Mouse (Mus musculus) hindbrain, embryonic 12.5 days (tissue): ENCODE data around the gene C2cd2. TPM values are rescaled to one million over a fixed set of nuclear protein-coding genes. Genes with fewer than 3 reads are reported as not detected.

Experiments
- ATAC-seq: fragments of 200-750 bp; cut with Nextera tagmentation; 2 replicates; pipeline ENCODE4 v1.8.0; 2017; ENCODE audit warnings: moderate TSS enrichment; ENCODE audit not compliant: low FRiP score
- H3K27ac ChIP-seq: fragments of 300-500 bp; sonication (generic); 2 replicates; pipeline ENCODE4 v1.5.1; 2016; ENCODE audit warnings: mild to moderate bottlenecking
- H3K27me3 ChIP-seq: fragments of 300-500 bp; sonication (generic); 2 replicates; pipeline ENCODE4 v1.6.1; 2016; ENCODE audit warnings: mild to moderate bottlenecking
- H3K36me3 ChIP-seq: fragments of 300-500 bp; sonication (generic); 2 replicates; pipeline ENCODE4 v1.6.1; 2016; ENCODE audit warnings: mild to moderate bottlenecking
- H3K4me1 ChIP-seq: fragments of 300-500 bp; sonication (generic); 2 replicates; pipeline ENCODE4 v1.6.1; 2016
- H3K4me2 ChIP-seq: fragments of 300-500 bp; sonication (generic); replicated peaks from 2 replicates; pipeline ENCODE4 v1.6.1; 2016; ENCODE audit warnings: mild to moderate bottlenecking
- H3K4me3 ChIP-seq: fragments of 300-500 bp; sonication (generic); 2 replicates; pipeline ENCODE4 v1.5.1; 2016; ENCODE audit warnings: mild to moderate bottlenecking
- H3K9ac ChIP-seq: fragments of 300-500 bp; sonication (generic); 2 replicates; pipeline ENCODE4 v1.6.1; 2016; ENCODE audit warnings: mild to moderate bottlenecking, moderate library complexity
- H3K9me3 ChIP-seq: fragments of 300-500 bp; sonication (generic); replicated peaks from 2 replicates; pipeline ENCODE4 v1.6.1; 2016; ENCODE audit warnings: mild to moderate bottlenecking
- WGBS: fragments of 180-500 bp; shearing (Covaris S2); methylation state at CpG from one replicate; pipeline ENCODE4 v1.1.7; 2016; 5-methylcytosine and 5-hydroxymethylcytosine counted together
- polyA plus RNA-seq: library from polyadenylated mRNA; unstranded; fragments of >200 nt; fragmentation: Nextera tagmentation; extraction: Ambion mirVana; gene quantifications from 2 replicates; pipeline ENCODE4 v1.2.1, GENCODE M21; 2016

Gene C2cd2
- polyA plus RNA-seq, 1 experiment from 2014 or later, result 20.4 TPM

DNA sequence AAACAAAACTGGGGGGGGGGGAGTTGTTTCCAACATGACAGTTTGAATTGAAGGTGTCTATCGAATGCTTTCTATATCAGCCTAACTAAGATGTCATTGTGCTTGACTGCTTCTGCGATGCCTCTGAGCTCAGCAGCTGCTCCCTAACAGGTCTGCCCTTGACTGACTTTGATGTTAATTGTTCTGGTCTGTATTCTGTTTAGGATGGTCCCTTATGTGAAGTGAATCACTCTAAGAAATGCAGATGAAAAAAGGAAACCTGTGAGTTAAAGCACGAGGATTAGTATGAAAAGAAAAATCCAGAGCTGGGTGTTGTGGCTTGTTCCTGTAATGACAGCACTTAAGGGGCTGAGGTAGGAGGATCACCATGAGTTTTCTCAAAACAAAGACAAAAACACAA is 26.6 kb downstream of the C2cd2 start:
- Histone ChIP-seq H3K4me1 (no peaks in the 10 kb centered on the region), H3K4me3 (no peak overlapping the region), H3K4me2 (no peak overlapping the region), H3K9me3 (no peaks in the 10 kb centered on the region), H3K9ac (no peak overlapping the region), H3K36me3 (no peaks in the 10 kb centered on the region), H3K27me3 (no peaks in the 10 kb centered on the region), H3K27ac (no peak overlapping the region)
- ATAC-seq, result no peak
- 82% methylated on average over 3 of the region's 3 CpGs for WGBS

DNA sequence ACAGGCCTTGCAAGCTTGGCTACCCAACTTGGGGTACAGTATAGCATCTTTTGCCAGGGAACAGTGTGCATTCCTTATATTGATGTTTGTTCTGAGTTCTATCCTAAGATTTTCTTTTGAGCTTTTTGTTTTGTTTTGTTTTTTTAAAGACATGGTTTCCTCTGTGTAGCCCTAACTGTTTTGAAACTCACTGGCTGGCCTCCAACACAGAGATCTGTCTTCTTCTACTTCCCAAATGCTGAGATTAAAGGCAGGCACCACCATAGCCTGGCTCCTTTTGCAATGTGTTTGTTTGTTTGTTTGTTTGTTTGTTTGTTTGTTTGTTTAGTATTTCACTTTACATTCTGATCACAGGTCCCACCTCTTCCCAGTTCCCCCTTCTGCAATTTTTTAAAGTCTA is 32.2 kb downstream of the C2cd2 start:
- no peak for ATAC-seq
- no peaks in the 10 kb centered on the region for H3K4me1 ChIP-seq
- H3K36me3 ChIP-seq, result no peaks in the 10 kb centered on the region
- H3K4me3 ChIP-seq, result no peak overlapping the region
- H3K9me3 ChIP-seq, result no peaks in the 10 kb centered on the region
- no peak overlapping the region for H3K27ac ChIP-seq
- no peak overlapping the region for H3K4me2 ChIP-seq
- no peak overlapping the region for H3K9ac ChIP-seq
- no peaks in the 10 kb centered on the region for H3K27me3 ChIP-seq

DNA sequence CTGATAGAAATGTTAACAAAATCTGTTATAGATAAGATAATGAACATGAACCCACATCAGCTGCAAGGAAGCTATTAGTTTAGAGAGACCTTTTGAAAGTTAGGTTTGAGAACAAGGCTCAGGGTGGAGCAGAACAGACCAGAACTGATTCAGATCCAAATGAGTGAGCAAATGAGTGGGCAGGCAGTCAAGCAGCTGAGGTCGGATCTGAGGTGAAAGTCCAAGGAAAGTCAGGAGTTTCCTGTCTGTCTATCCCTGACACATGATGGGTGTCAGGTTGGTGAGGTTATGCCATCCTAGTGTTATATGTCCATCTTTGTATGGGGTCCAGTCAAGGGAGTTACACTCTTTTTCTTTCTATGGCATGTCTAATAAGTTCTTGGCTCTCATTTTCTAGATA is 32.9 kb downstream of the C2cd2 start:
- H3K36me3 ChIP-seq, result no peaks in the 10 kb centered on the region
- ATAC-seq, result no peak
- WGBS, result 73% methylated on average over 1 of the region's 1 CpGs
- no peak overlapping the region for H3K27ac ChIP-seq
- H3K27me3 ChIP-seq, result no peaks in the 10 kb centered on the region
- H3K4me3 ChIP-seq, result no peak overlapping the region
- no peaks in the 10 kb centered on the region for H3K4me1 ChIP-seq
- H3K4me2 ChIP-seq, result no peak overlapping the region
- H3K9me3 ChIP-seq, result no peaks in the 10 kb centered on the region
- H3K9ac ChIP-seq, result no peak overlapping the region

DNA sequence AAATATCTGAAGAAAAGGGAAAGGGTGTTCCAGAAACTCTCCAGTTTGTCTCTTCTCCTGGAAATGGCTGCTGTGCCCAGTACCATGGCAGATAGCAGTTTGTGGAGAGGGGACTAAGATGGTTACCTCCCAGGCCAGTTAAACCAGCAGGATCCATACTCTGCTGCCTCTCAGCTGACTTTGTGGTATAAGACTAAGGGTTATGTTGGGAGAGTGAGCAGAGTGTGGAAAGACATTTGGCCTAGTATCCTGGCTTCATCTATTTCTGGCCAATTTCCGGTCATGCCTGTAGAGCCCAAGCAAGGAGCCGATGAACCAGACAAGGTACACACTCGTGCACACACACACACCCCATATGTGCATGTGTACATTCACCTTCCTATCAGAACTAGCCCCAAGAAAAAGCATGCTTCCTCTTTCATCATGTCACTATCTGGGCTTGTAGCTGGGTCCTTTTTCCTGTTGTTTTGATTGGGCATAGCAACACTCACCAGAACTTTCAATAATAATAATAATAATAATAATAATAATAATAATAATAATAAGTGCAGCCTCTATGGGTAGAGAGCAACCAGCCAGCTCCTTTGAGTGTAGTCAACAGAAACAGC is 35.0 kb downstream of the C2cd2 start:
- ATAC-seq, result no peak
- H3K4me2 ChIP-seq, result no peak overlapping the region
- no peak overlapping the region for H3K9ac ChIP-seq
- H3K27me3 ChIP-seq, result 0 out of 2 replicates have a peak, but pooled peaks cover 3% of the 10 kb centered on the region
- no peaks in the 10 kb centered on the region for H3K9me3 ChIP-seq
- no peaks in the 10 kb centered on the region for H3K36me3 ChIP-seq
- 86% methylated on average over 3 of the region's 3 CpGs for WGBS
- no peak overlapping the region for H3K4me3 ChIP-seq
- no peak overlapping the region for H3K27ac ChIP-seq
- H3K4me1 ChIP-seq, result no peaks in the 10 kb centered on the region

DNA sequence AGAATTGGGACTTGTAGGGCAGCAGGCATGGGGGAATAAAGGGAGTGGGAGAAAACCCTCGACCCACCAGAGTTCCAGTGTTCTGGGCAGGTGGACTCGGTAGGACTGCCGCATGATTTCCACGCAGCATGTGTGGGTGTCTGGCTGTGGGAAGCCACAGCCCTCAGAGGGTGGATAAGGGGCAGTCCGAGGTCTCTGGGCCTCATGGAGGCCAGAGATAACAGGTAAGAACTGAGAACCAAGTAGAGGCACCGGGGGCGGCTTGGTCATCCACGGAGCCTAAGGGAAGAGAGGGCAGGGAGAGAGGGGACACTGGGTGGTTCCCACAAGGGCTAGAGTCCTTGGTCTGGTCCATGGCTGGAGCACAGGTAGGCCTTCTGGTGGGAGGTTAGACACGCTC is 36.0 kb downstream of the C2cd2 start:
- H3K36me3 ChIP-seq, result no peaks in the 10 kb centered on the region
- 86% methylated on average over 9 of the region's 9 CpGs for WGBS
- ATAC-seq, result no peak
- 0 out of 2 replicates have a peak, but pooled peaks cover 3% of the 10 kb centered on the region for H3K27me3 ChIP-seq
- H3K4me1 ChIP-seq, result peaks cover 3% of the 10 kb centered on the region
- H3K9ac ChIP-seq, result no peak overlapping the region
- no peak overlapping the region for H3K4me3 ChIP-seq
- H3K27ac ChIP-seq, result no peak overlapping the region
- H3K4me2 ChIP-seq, result no peak overlapping the region
- no peaks in the 10 kb centered on the region for H3K9me3 ChIP-seq

DNA sequence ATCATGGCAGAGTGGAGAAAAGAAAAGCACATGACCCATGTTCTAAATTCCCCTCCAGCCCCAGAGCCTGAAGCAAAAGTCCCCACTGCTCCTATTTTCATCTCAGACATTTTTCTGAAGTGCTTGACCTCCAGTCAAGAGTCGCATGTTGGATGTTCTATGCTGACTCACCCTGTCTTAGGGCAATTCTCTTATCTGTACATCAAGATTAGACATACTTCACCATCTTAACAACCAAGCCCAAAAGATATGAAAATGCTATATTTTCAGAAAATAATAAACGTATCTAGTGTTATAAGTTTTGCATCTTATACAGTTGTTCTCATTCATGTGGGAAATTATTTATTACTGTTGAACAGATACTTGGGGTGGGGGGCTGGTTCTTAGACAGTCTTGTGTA is 36.6 kb downstream of the C2cd2 start:
- Histone ChIP-seq H3K9ac (no peak overlapping the region), H3K4me1 (peaks cover 8% of the 10 kb centered on the region), H3K4me2 (no peak overlapping the region), H3K9me3 (no peaks in the 10 kb centered on the region), H3K27me3 (0 out of 2 replicates have a peak, but pooled peaks cover 3% of the 10 kb centered on the region), H3K27ac (no peak overlapping the region), H3K4me3 (no peak overlapping the region), H3K36me3 (no peaks in the 10 kb centered on the region)
- 88% methylated on average over 2 of the region's 2 CpGs for WGBS
- no peak for ATAC-seq

DNA sequence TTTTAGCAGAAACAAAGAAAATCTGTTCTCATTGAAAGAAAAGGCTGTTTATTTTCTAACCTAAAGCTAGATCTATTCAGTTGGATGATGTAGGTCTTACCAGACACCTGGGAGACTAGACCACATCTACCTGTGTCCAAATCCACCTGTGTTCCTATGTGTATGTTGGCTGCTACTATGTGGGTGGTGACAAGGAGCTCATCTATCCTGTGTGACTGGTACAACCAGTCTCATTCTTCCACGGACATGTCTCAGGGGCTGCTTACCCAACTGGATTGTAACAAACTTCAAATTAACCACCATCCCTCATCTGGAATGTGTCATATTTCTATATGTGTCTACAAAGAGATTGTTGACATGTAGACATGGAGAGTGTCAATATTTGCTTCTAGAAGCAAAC is 38.7 kb downstream of the C2cd2 start:
- Histone ChIP-seq H3K4me3 (no peak overlapping the region), H3K9ac (no peak overlapping the region), H3K4me1 (peaks cover 8% of the 10 kb centered on the region), H3K9me3 (no peaks in the 10 kb centered on the region), H3K27ac (no peak overlapping the region), H3K36me3 (no peaks in the 10 kb centered on the region), H3K27me3 (0 out of 2 replicates have a peak, but pooled peaks cover 3% of the 10 kb centered on the region), H3K4me2 (no peak overlapping the region)
- 82% methylated on average over 1 of the region's 1 CpGs for WGBS
- no peak for ATAC-seq

DNA sequence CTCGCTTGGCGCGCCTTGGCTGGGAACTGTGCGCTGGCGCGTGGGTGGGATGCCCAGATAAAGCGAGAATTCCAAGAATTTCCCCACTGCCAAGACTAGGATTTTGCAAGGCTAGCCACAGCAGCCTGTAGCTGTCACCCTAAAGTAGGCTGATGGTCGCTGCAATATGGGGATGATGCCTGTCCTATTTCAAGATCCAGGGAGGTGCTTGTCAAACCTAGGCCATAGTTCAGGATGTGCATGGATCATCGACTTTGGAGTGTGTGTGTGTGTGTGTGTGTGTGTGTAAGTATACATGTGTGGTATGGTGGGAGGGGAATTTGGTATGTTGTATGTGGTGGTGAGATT is 39.6 kb downstream of the C2cd2 start:
- Histone ChIP-seq H3K36me3 (no peaks in the 10 kb centered on the region), H3K27ac (peak overlapping the region; percentile 64; the same call in 1 of the 2 replicates), H3K4me1 (peaks cover 8% of the 10 kb centered on the region), H3K4me2 (peak overlapping the region; percentile 94), H3K4me3 (peak overlapping the region; percentile 88), H3K9me3 (no peaks in the 10 kb centered on the region), H3K9ac (peak overlapping the region; percentile 88), H3K27me3 (0 out of 2 replicates have a peak, but pooled peaks cover 3% of the 10 kb centered on the region)
- under 1% methylated on average over 9 of the region's 9 CpGs for WGBS
- ATAC-seq, result peak; percentile 57; the same call in 1 of the 2 replicates

DNA sequence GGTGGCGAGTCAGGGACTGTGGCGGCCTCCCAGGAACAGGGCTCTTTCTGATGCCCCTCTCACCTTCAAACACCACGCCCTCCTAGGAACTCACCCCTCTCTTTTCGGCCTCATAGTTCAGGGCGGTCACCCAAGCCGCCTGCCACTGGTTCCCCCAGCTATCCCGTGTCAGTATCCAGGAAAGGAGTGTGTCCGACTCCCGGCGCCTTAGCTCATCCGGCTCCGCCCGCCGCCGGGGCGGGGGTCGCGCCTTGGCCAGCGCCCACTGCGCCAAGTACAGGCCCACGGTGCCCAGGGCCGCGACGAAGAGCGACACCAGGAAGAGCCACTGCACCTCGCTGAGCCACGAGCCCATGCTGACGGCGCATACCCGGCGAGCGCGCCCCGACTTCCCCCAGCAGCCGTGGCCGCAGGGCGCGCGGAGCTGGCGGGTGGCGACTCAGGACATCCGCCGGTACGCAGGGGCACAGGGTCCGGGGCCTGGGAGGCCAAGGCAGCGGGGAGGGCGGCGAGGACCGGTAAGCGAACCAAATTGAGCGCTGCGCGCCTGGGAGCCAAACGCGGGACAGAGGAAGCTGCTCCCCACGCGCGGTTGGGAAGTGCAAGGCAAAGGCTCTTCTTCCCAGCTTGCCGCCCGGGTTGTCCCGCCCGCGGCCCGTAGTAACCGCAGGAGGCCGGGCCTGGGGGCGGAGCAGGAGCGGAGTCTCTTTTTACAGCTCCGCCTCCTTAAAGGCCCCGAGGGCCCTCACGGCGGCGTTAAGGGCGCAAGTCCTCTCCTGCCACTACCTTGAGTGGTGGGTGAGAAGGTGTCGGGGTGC is 40.2 kb downstream of the C2cd2 start:
- WGBS, result under 1% methylated on average over 73 of the region's 75 CpGs
- H3K27ac ChIP-seq, result peak overlapping the region; percentile 64
- H3K4me2 ChIP-seq, result peak overlapping the region; percentile 94
- peak overlapping the region; percentile 88 for H3K9ac ChIP-seq
- 0 out of 2 replicates have a peak, but pooled peaks cover 3% of the 10 kb centered on the region for H3K27me3 ChIP-seq
- ATAC-seq, result peak; percentile 94
- H3K4me3 ChIP-seq, result peak overlapping the region; percentile 88
- no peaks in the 10 kb centered on the region for H3K36me3 ChIP-seq
- peaks cover 8% of the 10 kb centered on the region for H3K4me1 ChIP-seq
- H3K9me3 ChIP-seq, result no peaks in the 10 kb centered on the region

DNA sequence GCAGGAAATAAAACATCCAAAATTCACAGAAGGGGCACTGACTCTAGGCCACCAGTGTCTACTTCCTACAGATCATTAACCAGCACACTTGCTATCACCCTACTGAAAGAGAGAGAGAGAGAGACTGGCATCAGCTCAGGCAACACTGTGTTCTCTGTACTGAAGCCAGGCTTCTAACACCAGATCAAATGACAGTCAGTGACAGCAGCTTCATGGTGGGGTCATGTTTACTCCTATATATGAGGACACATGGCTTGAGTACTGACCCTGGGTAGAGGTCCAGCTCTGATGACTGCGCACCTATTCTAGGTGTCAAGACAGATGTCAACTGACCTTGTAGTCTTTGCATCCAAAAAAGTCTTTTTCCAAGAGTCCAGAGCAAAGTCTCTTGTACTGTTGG is 41.8 kb downstream of the C2cd2 start:
- no peak overlapping the region for H3K4me2 ChIP-seq
- peaks cover 8% of the 10 kb centered on the region for H3K4me1 ChIP-seq
- H3K36me3 ChIP-seq, result no peaks in the 10 kb centered on the region
- no peak overlapping the region for H3K4me3 ChIP-seq
- no peaks in the 10 kb centered on the region for H3K9me3 ChIP-seq
- 0 out of 2 replicates have a peak, but pooled peaks cover 3% of the 10 kb centered on the region for H3K27me3 ChIP-seq
- 93% methylated on average over 1 of the region's 1 CpGs for WGBS
- no peak for ATAC-seq
- no peak overlapping the region for H3K9ac ChIP-seq
- H3K27ac ChIP-seq, result no peak overlapping the region

DNA sequence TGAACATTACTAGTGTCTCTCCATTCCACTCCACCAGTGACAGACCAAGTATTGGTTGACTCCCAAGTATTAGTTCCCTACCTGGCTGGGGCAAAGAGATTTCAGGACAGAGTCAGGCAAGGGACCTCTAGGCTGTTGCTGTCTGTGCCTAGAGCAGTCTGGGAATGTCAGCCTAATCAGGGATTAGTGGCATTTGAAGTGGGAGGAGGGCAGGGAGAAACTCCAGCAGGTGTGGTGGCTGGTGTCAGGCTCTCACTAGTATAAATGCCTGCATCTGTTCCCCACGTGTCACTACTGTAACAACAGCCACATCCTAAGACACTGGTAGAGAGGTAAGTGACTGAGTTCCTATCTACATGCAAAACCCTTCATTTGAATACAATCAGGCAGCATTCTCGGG is 42.6 kb downstream of the C2cd2 start:
- 46% methylated on average over 2 of the region's 2 CpGs for WGBS
- Histone ChIP-seq H3K4me1 (peaks cover 8% of the 10 kb centered on the region), H3K27me3 (0 out of 2 replicates have a peak, but pooled peaks cover 3% of the 10 kb centered on the region), H3K27ac (no peak overlapping the region), H3K36me3 (no peaks in the 10 kb centered on the region), H3K9me3 (no peaks in the 10 kb centered on the region), H3K4me2 (no peak overlapping the region), H3K9ac (no peak overlapping the region), H3K4me3 (no peak overlapping the region)
- no peak for ATAC-seq

DNA sequence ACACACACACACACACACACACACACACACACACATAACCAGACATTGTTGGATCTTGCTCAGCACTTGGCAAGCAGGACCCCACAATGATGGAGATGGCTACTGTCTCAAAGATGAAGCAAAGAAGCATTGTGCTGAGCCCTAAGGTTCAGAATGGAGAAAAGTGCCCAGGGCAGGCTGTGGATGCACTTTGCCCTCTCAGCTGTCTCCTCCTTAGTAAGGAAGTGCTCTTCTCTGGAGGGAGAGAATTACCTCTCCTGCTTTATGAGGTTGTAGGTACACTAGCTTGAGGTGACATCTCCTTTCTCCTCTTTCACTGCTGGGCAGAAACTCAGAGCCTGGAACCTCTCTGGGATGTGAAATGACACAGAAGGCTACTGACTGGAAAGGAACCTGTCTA is 49.5 kb downstream of the C2cd2 start:
- no peak overlapping the region for H3K4me3 ChIP-seq
- ATAC-seq, result no peak

DNA sequence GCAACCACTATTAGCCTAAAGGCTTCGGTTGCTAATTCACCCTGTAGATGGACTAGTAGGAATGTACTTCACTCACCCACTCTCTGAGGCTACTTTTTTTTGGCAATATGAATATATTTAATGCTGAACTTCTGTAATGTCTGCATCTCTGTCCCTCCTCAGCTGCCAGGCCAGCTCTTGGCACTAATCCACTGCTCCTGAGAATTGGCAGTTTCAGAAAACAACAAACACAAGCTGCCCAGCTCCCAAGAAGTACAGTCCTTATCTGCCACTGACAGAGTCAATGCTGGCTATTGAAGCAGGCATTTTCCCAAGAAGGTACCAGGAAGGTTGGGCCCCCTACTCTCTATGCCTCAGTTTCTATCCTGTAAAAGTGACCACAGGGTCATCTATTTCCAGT is 53.0 kb downstream of the C2cd2 start:
- Histone ChIP-seq H3K27ac (no peak overlapping the region), H3K27me3 (no peaks in the 10 kb centered on the region), H3K4me3 (no peak overlapping the region), H3K4me1 (no peaks in the 10 kb centered on the region), H3K36me3 (no peaks in the 10 kb centered on the region), H3K9me3 (no peaks in the 10 kb centered on the region), H3K4me2 (no peak overlapping the region), H3K9ac (no peak overlapping the region)
- 97% methylated on average over 1 of the region's 1 CpGs for WGBS
- no peak for ATAC-seq

More for the DNA sequence above, 49.5 kb downstream of the C2cd2 start:
- Histone ChIP-seq H3K36me3 (no peaks in the 10 kb centered on the region), H3K4me2 (no peak overlapping the region), H3K27me3 (no peaks in the 10 kb centered on the region), H3K9ac (no peak overlapping the region), H3K9me3 (no peaks in the 10 kb centered on the region), H3K27ac (no peak overlapping the region), H3K4me1 (no peaks in the 10 kb centered on the region)
